Mouse (Mus musculus): ENCODE results near the gene R3hdm4. TPM values are rescaled to one million over a fixed set of nuclear protein-coding genes. Genes with fewer than 3 reads are reported as not detected.

R3hdm4 gene
- polyA plus RNA-seq, 1 experiment from 2014 or later, result 96.0 TPM

GRCm38 (mm10) chr10:79864351-79865188, 56.4 kb downstream of the R3hdm4 start:
- Histone ChIP-seq H3K27ac (0 out of 2 replicates have a peak overlapping the region, but pooled peaks have one; percentile 2), H3K4me1 (peaks cover 39% of the 10 kb centered on the region), H3K27me3 (ENCODE audit: insufficient read depth, poor library complexity, severe bottlenecking) (no peaks in the 10 kb centered on the region), H3K9me3 (no peaks in the 10 kb centered on the region), H3K4me3 (peak overlapping the region; percentile 15; the same call in 1 of the 2 replicates), H3K36me3 (peaks cover 80% of the 10 kb centered on the region)
- no peak for DNase-seq (ENCODE audit: low spot score)
- WGBS, result 65% methylated on average over 10 of the region's 10 CpGs

- no peak for DNase-seq (ENCODE audit: low spot score)
- peaks cover 93% of the 10 kb centered on the region for H3K36me3 ChIP-seq
- no peaks in the 10 kb centered on the region for H3K9me3 ChIP-seq
- WGBS, result 81% methylated on average over 10 of the region's 10 CpGs
- H3K4me1 ChIP-seq, result peaks cover 54% of the 10 kb centered on the region
- H3K27me3 ChIP-seq (ENCODE audit: insufficient read depth, poor library complexity, severe bottlenecking), result no peaks in the 10 kb centered on the region
- H3K27ac ChIP-seq, result no peak overlapping the region
- H3K4me3 ChIP-seq, result no peak overlapping the region
These were observed 58.1 kb downstream of the R3hdm4 start for GRCm38 (mm10) chr10:79862925-79863324.

DNA sequence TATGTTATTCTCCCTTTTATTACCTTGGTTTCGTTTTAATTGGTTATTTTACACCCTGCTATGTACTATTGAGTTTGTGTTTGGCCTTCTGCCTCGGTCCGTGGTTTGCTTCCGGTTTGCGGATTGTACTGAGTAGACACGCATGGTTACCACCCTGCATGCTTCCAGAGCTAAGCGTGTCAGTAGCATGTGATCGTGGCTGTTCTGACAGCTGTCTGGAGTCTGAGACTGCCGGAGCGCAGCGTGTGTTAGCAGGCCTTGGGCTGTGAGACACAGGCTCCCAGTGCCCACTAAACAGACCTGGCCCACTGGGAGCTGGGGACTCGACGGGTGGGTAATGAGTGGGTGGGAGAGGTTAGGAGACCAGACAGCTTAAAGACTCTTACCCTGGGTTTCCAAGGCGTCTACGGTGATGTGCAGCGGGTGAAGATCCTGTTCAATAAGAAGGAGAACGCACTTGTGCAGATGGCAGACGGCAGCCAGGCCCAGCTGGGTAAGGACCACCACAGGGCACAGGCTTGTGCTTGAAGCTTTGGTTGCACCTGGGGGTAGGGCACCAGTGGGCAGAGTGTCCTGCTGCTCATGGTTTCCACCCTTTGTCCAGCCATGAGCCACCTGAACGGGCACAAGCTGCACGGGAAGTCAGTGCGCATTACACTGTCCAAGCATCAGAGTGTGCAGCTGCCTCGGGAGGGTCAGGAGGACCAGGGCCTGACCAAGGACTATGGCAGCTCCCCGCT, 58.8 kb downstream of the R3hdm4 start:
- no peak for DNase-seq (ENCODE audit: low spot score)
- Histone ChIP-seq H3K27ac (no peak overlapping the region), H3K9me3 (no peaks in the 10 kb centered on the region), H3K4me3 (no peak overlapping the region), H3K4me1 (peaks cover 59% of the 10 kb centered on the region), H3K36me3 (peaks cover 98% of the 10 kb centered on the region), H3K27me3 (ENCODE audit: insufficient read depth, poor library complexity, severe bottlenecking) (no peaks in the 10 kb centered on the region)
- 93% methylated on average over 23 of the region's 23 CpGs for WGBS

DNA sequence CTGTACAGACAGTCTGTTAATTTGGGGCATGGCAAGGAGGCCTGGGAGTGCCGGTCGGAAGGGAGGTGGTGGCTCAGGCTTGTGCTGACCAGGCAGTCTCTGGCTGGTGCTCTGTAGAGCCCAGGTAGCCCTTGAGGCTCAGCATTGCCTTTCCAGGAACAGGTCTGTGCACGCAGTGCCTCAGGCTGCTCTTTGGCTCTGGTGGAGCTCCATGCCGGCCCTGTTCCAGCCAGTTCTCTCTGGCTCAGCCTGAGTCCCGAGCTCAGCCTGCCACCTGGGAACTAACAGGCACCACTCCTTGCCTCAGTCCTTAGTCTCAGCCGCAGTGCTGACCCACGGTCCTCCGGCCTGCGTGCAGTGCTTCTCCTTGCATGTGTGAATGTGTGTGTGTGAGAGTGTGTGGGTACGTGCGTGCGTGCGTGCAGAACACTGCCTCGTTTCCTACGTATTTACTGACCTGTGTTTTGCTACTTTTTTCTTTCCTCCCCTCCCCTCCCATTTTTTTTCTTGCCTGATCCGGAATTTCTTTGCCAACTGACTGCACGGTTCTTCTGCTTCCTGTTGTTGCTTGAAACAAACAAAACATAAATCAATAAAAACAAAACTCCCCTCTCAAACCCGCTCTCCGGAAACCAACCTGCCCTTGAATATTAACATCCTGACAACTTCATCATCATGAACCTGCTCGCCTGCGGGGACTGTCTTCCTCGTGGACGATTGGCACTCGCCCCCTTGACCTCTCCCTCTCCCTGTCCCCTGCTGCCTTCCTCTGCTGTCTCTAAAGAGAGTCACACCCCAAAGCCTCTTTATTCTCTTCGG, 59.6 kb downstream of the R3hdm4 start:
- peaks cover 99% of the 10 kb centered on the region for H3K36me3 ChIP-seq
- no peak overlapping the region for H3K4me3 ChIP-seq
- no peaks in the 10 kb centered on the region for H3K27me3 ChIP-seq (ENCODE audit: insufficient read depth, poor library complexity, severe bottlenecking)
- H3K27ac ChIP-seq, result no peak overlapping the region; the same call in 1 of the 2 replicates
- WGBS, result 92% methylated on average over 25 of the region's 25 CpGs
- H3K9me3 ChIP-seq, result no peaks in the 10 kb centered on the region
- H3K4me1 ChIP-seq, result peaks cover 60% of the 10 kb centered on the region
- DNase-seq (ENCODE audit: low spot score), result no peak

- H3K9me3 ChIP-seq, result no peaks in the 10 kb centered on the region
- no peak for DNase-seq (ENCODE audit: low spot score)
- H3K27me3 ChIP-seq (ENCODE audit: insufficient read depth, poor library complexity, severe bottlenecking), result no peaks in the 10 kb centered on the region
- peaks cover 60% of the 10 kb centered on the region for H3K4me1 ChIP-seq
- H3K27ac ChIP-seq, result no peak overlapping the region
- H3K36me3 ChIP-seq, result peaks cover 96% of the 10 kb centered on the region
- H3K4me3 ChIP-seq, result peak overlapping the region; percentile 10; the same call in 1 of the 2 replicates
- 92% methylated on average over 26 of the region's 26 CpGs for WGBS
These were observed 60.7 kb downstream of the R3hdm4 start for GRCm38 (mm10) chr10:79860079-79860911.

Small RNAs within 50 kb of the gene (microRNA-seq; reads per million reads assigned to microRNA genes)
- gene Mir6910, result not detected

Other genes starting within 250 kb of the R3hdm4 start
- gene Cdc34, start 239.0 kb downstream of the R3hdm4 start, polyA plus RNA-seq (2016; fragmentation: Nextera tagmentation; extraction: Ambion mirVana), result 188 and 215 TPM in 2 replicates
- gene Gzmm, start 232.2 kb downstream of the R3hdm4 start, polyA plus RNA-seq (2016; fragmentation: Nextera tagmentation; extraction: Ambion mirVana), result 0.46 and 0.54 TPM in 2 replicates
- gene Bsg, start 216.7 kb downstream of the R3hdm4 start, polyA plus RNA-seq (2016; fragmentation: Nextera tagmentation; extraction: Ambion mirVana), result 1,251 and 1,319 TPM in 2 replicates
- gene Hcn2, start 204.6 kb downstream of the R3hdm4 start, polyA plus RNA-seq (2016; fragmentation: Nextera tagmentation; extraction: Ambion mirVana), result not detected in 2 replicates
- 39.8 and 42.5 TPM in 2 replicates for gene Polrmt, start 174.6 kb downstream of the R3hdm4 start, polyA plus RNA-seq (2016; fragmentation: Nextera tagmentation; extraction: Ambion mirVana)
- 0.11 and 0.16 TPM in 2 replicates for gene Fgf22, start 166.1 kb downstream of the R3hdm4 start, polyA plus RNA-seq (2016; fragmentation: Nextera tagmentation; extraction: Ambion mirVana)
- 84.4 and 113 TPM in 2 replicates for gene Rnf126, start 154.3 kb downstream of the R3hdm4 start, polyA plus RNA-seq (2016; fragmentation: Nextera tagmentation; extraction: Ambion mirVana)
- gene Fstl3, start 143.9 kb downstream of the R3hdm4 start, polyA plus RNA-seq (2016; fragmentation: Nextera tagmentation; extraction: Ambion mirVana), result 7.9 and 8.0 TPM in 2 replicates
- not detected in 2 replicates for gene Prss57, start 130.2 kb downstream of the R3hdm4 start, polyA plus RNA-seq (2016; fragmentation: Nextera tagmentation; extraction: Ambion mirVana)
- gene Palm, start 127.6 kb downstream of the R3hdm4 start, polyA plus RNA-seq (2016; fragmentation: Nextera tagmentation; extraction: Ambion mirVana), result 80.7 and 83.1 TPM in 2 replicates
- gene Misp, start 100.2 kb downstream of the R3hdm4 start, polyA plus RNA-seq (2016; fragmentation: Nextera tagmentation; extraction: Ambion mirVana), result 0.21 and 0.82 TPM in 2 replicates
- 174 and 264 TPM in 2 replicates for gene Ptbp1, start 66.8 kb downstream of the R3hdm4 start, polyA plus RNA-seq (2016; fragmentation: Nextera tagmentation; extraction: Ambion mirVana)
- 2.4 and 7.8 TPM in 2 replicates for gene Prtn3, start 46.7 kb downstream of the R3hdm4 start, polyA plus RNA-seq (2016; fragmentation: Nextera tagmentation; extraction: Ambion mirVana)
- gene Plppr3, start 46.6 kb downstream of the R3hdm4 start, polyA plus RNA-seq (2016; fragmentation: Nextera tagmentation; extraction: Ambion mirVana), result 16.2 and 36.9 TPM in 2 replicates
- gene Elane, start 35.0 kb downstream of the R3hdm4 start, polyA plus RNA-seq (2016; fragmentation: Nextera tagmentation; extraction: Ambion mirVana), result 0.14 and 0.15 TPM in 2 replicates
- gene Cfd, start 30.4 kb downstream of the R3hdm4 start, polyA plus RNA-seq (2016; fragmentation: Nextera tagmentation; extraction: Ambion mirVana), result not detected in 2 replicates
- gene Med16, start 12.3 kb downstream of the R3hdm4 start, polyA plus RNA-seq (2016; fragmentation: Nextera tagmentation; extraction: Ambion mirVana), result 51.9 and 54.4 TPM in 2 replicates
- gene Gm26602, start 10.4 kb downstream of the R3hdm4 start, polyA plus RNA-seq (2016; fragmentation: Nextera tagmentation; extraction: Ambion mirVana), result 1.4 and 4.0 TPM in 2 replicates
- 0.31 and 0.33 TPM in 2 replicates for gene Kiss1r, start 4.2 kb downstream of the R3hdm4 start, polyA plus RNA-seq (2016; fragmentation: Nextera tagmentation; extraction: Ambion mirVana)
- 12.5 and 16.4 TPM in 2 replicates for gene Arid3a, start 5.8 kb upstream of the R3hdm4 start, polyA plus RNA-seq (2016; fragmentation: Nextera tagmentation; extraction: Ambion mirVana)
- gene Wdr18, start 38.9 kb upstream of the R3hdm4 start, polyA plus RNA-seq (2016; fragmentation: Nextera tagmentation; extraction: Ambion mirVana), result 127 and 155 TPM in 2 replicates
- 0.30 and 0.34 TPM in 2 replicates for gene Grin3b, start 49.5 kb upstream of the R3hdm4 start, polyA plus RNA-seq (2016; fragmentation: Nextera tagmentation; extraction: Ambion mirVana)
- 12.7 and 16.4 TPM in 2 replicates for gene Tmem259, start 63.1 kb upstream of the R3hdm4 start, polyA plus RNA-seq (2016; fragmentation: Nextera tagmentation; extraction: Ambion mirVana)
- 408 and 456 TPM in 2 replicates for gene Cnn2, start 67.4 kb upstream of the R3hdm4 start, polyA plus RNA-seq (2016; fragmentation: Nextera tagmentation; extraction: Ambion mirVana)
- gene Abca7, start 75.3 kb upstream of the R3hdm4 start, polyA plus RNA-seq (2016; fragmentation: Nextera tagmentation; extraction: Ambion mirVana), result 2.8 and 4.1 TPM in 2 replicates
- 12.0 and 16.7 TPM in 2 replicates for gene Arhgap45, start 95.4 kb upstream of the R3hdm4 start, polyA plus RNA-seq (2016; fragmentation: Nextera tagmentation; extraction: Ambion mirVana)
- gene Polr2e, start 118.6 kb upstream of the R3hdm4 start, polyA plus RNA-seq (2016; fragmentation: Nextera tagmentation; extraction: Ambion mirVana), result 181 and 233 TPM in 2 replicates
- 767 and 797 TPM in 2 replicates for gene Gpx4, start 126.0 kb upstream of the R3hdm4 start, polyA plus RNA-seq (2016; fragmentation: Nextera tagmentation; extraction: Ambion mirVana)
- 14.8 and 15.6 TPM in 2 replicates for gene Sbno2, start 184.4 kb upstream of the R3hdm4 start, polyA plus RNA-seq (2016; fragmentation: Nextera tagmentation; extraction: Ambion mirVana)
- 12.4 and 17.8 TPM in 2 replicates for gene Stk11, start 194.6 kb upstream of the R3hdm4 start, polyA plus RNA-seq (2016; fragmentation: Nextera tagmentation; extraction: Ambion mirVana)
- 689 and 872 TPM in 2 replicates for gene Atp5d, start 217.4 kb upstream of the R3hdm4 start, polyA plus RNA-seq (2016; fragmentation: Nextera tagmentation; extraction: Ambion mirVana)
- gene Cbarp, start 219.6 kb upstream of the R3hdm4 start, polyA plus RNA-seq (2016; fragmentation: Nextera tagmentation; extraction: Ambion mirVana), result 2.0 and 4.0 TPM in 2 replicates
- gene Midn, start 227.1 kb upstream of the R3hdm4 start, polyA plus RNA-seq (2016; fragmentation: Nextera tagmentation; extraction: Ambion mirVana), result 16.1 and 24.4 TPM in 2 replicates
- gene Cirbp, start 244.8 kb upstream of the R3hdm4 start, polyA plus RNA-seq (2016; fragmentation: Nextera tagmentation; extraction: Ambion mirVana), result 85.7 and 98.0 TPM in 2 replicates

All from heart, embryonic 10.5 days (tissue).